Mouse (Mus musculus) thymus, postnatal 14 days (tissue): Measurements from ENCODE around the gene Slc2a9.
"Not testable (repeated sequence)": the region's sequence is repeated elsewhere in the genome, so short reads cannot be mapped to it uniquely, and the experiment has no call there.

Experiments
- DNase-seq: peaks from one replicate; pipeline ENCODE4 v3.0.0; 2021

Slc2a9 gene

GRCm38 (mm10) chr5:38500043-38500442 is 2.9 kb downstream of the Slc2a9 start:
- no peak for DNase-seq

DNA sequence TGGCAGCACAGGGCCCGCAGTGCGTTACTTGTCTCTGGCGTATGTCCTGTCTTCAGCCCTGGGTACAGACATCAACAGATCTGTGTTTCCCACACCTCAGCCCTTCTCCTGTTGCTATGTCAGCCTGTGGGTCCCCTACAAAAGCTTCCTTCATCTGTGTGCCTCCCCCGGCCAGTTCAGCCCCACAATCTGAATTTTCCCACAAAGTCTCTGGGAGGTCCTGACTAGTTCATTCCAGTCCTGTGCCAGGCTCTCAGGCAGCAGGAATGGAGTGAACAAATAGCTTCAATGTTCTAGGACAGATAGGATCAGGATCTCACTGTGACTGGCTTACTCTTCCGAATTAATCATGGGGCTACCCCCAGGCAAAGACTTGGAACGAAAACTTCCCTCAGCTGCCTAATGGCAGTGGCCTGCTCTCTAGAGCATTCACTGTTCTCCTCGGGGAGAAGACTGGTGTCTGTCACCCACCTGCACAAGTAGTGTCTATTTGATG is 3.6 kb downstream of the Slc2a9 start:
- DNase-seq, result no peak

GRCm38 (mm10) chr5:38498479-38498878 is 4.5 kb downstream of the Slc2a9 start:
- no peak for DNase-seq

- no peak for DNase-seq
Observed at GRCm38 (mm10) chr5:38496491-38497057, 6.4 kb downstream of the Slc2a9 start.

GRCm38 (mm10) chr5:38493890-38494289 is 9.1 kb downstream of the Slc2a9 start:
- DNase-seq, result no peak

GRCm38 (mm10) chr5:38491763-38492162 is 11.2 kb downstream of the Slc2a9 start:
- DNase-seq, result no peak

- no peak for DNase-seq
Observed at GRCm38 (mm10) chr5:38489739-38490138, 13.2 kb downstream of the Slc2a9 start.

DNA sequence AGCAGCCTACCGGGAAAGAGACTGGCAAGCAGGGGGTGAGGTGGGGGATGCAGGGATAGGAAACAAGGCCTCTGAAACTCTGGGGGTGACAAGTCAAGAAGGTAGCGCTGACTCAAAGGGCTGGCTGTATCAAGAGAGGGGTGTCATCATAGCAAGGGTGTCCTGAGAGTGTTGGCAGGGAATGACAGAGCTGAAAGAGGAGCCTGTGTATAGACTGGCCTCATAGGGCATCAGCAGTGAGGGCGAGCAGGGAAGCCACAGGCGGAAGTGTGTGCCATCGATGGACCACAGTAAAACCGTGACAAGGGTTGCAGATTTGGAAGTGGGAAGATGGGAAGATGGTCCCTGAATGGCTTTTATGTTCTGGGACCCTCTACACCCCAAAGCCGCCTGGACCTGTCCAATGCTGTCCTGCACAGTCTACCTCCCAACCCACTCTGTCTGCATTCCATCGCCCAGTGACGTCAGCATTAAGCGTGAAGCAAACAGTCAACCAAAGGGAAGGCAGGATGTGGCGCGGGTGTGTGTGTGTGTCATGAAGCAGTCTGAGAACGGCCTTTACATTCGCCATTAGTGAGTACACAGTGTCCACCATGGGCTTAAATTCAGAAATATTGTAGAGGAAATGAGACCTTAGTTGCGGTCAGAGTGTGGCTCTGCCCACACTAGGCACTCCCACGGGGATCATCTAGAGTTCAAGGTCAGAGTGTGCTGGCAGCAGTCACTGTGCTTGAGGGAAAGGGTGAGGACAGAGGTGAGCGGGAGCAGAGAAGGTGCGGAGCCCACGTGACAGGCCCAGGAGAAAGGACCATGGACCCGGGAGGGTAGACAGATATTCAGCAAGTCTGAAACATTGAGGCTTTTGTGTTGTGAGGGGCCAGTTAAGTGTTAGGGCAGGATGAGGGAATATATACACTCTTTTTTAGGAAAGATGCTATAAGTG is 14.0 kb downstream of the Slc2a9 start:
- no peak for DNase-seq

DNA sequence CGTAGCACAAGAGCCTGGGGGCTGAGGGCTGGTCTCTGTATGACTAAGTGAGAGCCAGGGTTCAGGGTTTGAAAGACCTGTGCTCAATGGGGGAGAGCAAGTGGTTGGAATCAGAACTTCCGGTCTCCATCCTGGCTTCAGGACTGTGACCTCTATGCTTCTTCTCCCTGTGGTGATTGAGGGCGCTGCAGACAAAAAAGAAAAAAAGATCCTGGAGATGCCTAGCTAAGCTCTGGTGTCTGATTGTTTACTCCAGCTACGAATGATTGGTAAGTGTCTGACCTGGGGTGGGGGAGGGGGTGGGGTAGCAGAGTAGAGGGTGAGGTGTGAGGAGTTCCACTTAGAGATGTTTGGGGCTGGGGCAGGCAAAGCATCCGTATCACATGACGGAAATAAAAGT is 14.9 kb downstream of the Slc2a9 start:
- DNase-seq, result no peak

DNA sequence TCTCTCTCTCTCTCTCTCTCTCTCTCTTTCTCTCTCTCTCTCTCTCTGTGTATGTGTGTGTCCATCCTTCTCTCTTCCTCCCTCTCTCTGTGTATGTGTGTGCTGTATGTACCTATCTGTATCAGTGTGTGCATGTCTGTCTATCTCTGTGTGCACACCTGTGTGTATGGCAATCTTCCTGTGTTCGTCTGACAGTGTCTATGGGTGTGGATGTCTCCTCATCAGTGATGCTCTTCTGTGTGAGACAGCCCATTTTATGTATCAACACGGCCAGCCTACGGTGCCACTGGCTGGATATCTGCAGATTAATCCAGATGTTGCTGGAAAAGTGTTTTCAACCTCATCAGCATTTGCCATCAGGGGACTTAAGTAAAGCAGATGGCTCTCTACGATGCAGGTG is 15.7 kb downstream of the Slc2a9 start:
- no peak for DNase-seq

- DNase-seq, result no peak
Observed at GRCm38 (mm10) chr5:38485946-38486345, 17.0 kb downstream of the Slc2a9 start.

- DNase-seq, result no peak
Observed at GRCm38 (mm10) chr5:38483518-38484110, 19.3 kb downstream of the Slc2a9 start.

DNA sequence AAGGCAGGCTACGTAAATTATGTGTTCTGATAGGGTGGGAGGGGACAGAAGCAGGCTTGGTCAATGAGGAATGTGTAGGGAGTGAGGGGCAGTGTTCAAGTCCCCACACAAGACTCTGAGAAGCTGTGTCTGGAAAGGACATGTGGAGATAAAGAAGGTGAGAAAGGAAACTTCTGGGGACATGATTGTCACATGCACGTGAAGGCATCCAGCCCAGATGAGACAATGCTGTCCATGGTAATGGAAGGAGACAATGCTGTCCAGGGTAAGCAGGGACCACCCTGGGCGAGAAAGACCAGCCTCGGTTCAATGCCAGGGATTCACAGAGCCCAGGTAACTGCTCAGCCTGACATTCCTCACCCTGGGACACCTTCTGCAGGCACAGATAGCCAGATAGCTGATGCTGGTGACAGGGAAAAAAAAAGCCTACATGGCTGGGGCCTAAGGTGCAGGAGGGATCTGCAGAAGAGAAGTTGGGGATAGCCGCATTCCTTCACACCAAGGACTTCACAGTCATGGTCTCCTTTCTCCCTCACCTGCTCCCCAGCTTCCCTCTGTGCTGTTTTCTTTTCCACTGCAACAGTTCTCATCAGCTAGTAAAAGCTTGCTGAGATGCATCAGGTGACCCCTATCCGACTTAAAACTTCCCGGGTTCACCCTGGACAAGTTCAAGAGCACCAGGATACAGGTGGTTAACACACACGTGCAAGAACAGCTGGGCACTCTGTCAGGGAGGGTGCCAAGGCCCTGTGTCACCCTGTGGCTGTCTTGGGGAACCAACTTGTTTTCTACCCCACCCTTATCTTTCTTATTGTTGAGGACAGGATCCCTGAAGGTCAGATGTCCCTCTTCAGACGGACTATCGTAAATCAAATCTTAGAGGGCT is 21.9 kb downstream of the Slc2a9 start:
- no peak for DNase-seq

DNA sequence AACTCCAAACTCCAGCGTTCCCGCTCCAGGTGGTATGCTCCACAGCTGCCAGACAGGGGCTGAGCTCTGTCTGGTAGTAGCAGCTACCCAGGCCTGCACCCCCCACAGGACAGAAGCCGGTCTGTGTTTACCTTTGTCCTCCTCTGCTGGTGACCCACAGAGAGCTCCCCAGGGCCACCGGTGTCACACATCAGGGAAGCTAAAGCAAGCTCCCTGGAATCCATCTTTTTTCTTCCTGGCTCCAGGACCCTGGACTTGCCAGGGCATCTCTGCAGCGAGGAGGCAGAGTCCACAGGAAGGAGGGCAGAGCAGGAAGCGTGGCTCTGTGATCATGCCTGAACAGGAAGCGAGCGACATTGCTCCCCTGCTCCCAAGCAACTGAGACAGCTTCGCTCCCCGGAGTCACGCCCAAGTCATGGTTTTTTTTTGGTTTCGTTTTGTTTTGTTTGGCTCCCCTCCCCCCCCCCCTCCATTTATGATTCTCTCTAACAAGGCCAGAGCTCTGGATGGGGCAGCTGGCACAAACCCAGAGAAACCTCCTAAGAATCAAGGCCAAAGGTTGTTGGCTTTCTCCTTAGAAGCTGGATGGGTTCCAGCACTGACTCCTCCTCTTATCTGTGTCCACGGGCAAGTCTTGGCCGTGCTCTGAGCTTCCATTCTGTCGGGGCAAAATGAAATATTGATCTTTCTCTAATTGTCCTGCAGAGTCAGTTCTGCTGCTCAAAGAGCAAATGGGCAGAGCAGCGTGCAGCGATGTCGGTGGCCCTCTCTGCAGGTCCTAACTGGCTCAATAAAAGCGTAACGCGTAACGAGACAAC is 22.8 kb downstream of the Slc2a9 start:
- peak; percentile 73 for DNase-seq

DNA sequence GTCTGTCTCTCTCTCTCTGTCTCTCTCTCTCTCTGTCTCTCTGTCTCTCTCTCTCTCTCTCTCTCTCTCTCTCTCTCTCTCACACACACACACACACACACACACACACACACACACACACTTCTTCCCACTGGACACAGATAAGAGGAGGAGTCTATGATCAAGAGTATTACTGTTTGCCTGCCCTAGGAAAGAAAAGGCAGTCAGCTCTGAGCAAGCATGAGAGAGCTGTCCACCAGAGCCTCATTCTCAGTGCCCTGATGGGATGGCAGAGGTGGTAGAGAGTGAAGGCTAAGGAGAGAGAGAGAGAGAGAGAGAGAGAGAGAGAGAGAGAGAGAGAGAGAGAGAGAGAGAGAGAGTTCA is 23.4 kb downstream of the Slc2a9 start:
- DNase-seq, result not testable (repeated sequence)

- DNase-seq, result peak; percentile 66
Observed at GRCm38 (mm10) chr5:38479027-38479426, 23.9 kb downstream of the Slc2a9 start.

- DNase-seq, result peak; percentile 6
Observed at GRCm38 (mm10) chr5:38477731-38478445, 25.1 kb downstream of the Slc2a9 start.

DNA sequence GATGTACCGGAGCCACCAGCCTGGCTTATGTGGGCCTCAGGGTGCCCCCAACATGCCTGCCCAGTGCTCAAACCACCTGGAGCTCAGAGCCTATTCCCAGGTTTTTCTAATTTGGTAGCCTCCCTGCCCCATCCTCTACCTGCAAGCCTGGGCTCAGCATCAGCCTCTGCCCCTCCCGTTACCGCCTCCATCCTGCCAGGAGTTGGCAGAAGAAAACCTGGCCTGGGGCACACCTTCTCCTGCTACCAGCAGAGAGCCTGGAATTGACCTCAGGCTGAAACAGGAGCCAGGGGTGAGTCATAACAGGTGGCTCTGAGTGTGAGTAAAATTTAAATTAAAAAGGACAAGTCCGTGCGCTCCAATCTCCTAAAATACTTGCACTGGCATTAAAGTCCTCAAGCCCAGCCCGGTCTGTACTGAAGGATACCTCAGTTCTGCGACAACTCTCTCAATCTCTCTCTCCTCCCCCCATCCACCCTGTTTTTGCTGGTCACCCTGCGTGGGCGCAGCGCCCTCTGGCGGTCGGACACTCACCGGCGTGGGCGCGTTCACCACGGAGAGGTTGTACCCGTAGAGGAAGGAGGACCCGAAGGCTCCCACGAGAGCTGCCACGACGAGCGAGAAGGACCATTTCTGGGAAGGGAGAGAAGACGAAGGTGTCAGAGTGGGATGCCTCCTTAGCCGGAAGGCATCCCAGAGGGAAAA is 25.9 kb downstream of the Slc2a9 start:
- peak; percentile 66 for DNase-seq

DNA sequence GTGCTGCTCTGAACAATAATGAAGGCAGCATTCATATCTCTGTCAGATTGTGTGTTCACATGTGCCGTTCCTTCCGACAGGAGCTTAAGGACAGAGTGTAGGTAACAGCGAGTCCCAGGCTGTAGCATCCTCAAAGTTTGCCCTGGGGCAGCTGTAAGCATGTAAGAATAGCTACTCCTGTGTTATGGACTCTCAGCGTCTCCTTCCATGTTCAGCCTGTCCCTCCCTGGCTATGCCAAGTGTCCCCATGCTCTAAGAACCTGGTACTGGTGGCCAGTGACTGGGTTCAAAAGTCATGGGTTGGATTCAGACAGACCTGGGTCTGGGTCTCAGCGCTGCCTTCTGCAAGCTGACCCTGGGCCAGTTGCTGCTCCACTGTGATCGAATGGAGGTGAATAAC is 32.1 kb downstream of the Slc2a9 start:
- DNase-seq, result no peak

DNA sequence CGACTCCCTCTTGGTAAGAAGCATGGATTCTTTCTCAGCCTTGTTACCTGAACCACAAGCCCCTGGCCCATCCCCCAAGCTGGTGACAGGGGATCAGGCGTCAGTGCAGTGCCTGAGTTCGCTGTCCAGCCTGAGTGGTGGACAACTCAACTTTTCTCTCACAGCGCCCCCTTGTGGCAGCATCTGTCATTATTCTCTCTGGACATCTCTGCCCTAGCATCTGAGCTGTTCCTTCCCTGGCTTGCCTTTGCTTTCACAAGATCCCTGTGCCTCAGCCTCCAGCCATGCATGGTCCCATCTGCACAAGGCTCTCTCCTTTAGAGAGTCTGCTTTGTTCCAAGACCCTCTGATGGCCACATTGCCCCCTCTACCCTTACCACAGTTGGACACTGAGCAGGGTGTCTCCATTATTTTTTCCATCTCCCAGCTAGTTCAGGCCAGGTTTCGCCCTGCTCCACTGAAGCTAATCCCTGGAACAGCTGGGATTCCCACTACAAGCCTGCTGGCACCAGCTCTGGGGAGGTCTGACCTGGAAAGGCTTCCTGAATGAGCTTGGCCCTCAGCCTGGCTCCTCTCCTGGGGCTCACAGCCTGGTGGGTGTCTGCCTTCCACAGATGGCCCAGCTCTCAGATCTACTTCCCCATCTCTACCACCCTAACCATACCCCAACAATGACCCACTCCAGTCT is 32.9 kb downstream of the Slc2a9 start:
- DNase-seq, result peak; percentile 52
